Comparison of ENCODE assay signal across 8 mouse cellular contexts in the genomic region with DNA sequence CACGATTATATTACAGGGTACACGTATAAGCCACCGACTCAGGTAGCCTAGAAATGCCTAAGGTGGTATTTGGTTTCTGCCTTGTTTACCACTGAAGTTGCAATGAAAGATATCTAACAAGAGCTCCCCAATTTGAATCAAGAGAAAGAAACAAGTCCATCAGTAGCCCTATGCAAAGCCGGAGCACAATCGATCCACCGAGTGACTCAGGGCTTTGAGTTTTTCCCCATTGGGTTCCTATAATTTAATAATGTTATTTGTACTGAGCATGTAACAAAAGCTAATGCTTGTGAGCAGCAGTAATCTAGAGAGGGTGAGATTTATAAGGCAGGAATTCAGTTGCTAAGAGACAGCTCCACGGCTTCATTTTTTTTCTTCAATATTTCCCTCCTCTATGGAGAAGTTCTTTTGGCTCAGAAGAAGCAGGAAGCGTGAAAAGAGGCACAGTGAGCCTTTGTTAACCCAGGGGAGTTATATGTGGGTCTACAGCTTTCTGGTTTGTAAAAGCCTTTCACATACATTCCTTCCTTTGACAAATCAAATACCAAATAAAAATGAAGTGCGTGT. TPM values are rescaled to one million over a fixed set of nuclear protein-coding genes. Genes with fewer than 3 reads are reported as not detected.
DNase-seq lines count a peak whose midpoint lies in the region; ATAC-seq and TF ChIP-seq lines count a peak whose summit lies in the region.

No protein-coding gene starts in this region.

- TF ChIP-seq CTCF in stomach, postnatal 0 days (IDR thresholded peaks at IDR 0.05; ENCODE audit: low read depth): no peak

- TF ChIP-seq EP300 in stomach, postnatal 0 days (optimal IDR thresholded peaks at IDR 0.05): no peak

- H3K4me2 ChIP-seq in neural tube, embryonic 11.5 days (ENCODE audit: low read depth): peak overlapping the region; percentile 28; the same call in 1 of the 2 replicates
- H3K4me2 ChIP-seq in limb, embryonic 13.5 days (replicated peaks): peak overlapping the region; percentile 55
- H3K4me2 ChIP-seq in stomach, postnatal 0 days (replicated peaks; ENCODE audit: low read depth): peak overlapping the region; percentile 26

- H3K4me3 ChIP-seq in neural tube, embryonic 11.5 days (ENCODE audit: low read depth, low read length): no peak overlapping the region
- peak overlapping the region; percentile 19 for H3K4me3 ChIP-seq in limb, embryonic 13.5 days
- no peak overlapping the region for H3K4me3 ChIP-seq in stomach, postnatal 0 days (ENCODE audit: low read depth, low read length)

- peak overlapping the region; percentile 41 for H3K9ac ChIP-seq in neural tube, embryonic 11.5 days (ENCODE audit: low read length)
- peak overlapping the region; percentile 77 for H3K9ac ChIP-seq in limb, embryonic 13.5 days
- peak overlapping the region; percentile 45; the same call in 1 of the 2 replicates for H3K9ac ChIP-seq in stomach, postnatal 0 days (ENCODE audit: low read length)

- H3K27me3 ChIP-seq in neural tube, embryonic 11.5 days (ENCODE audit: control insufficient read depth, insufficient read depth, low read length): no peaks in the 10 kb centered on the region
- no peaks in the 10 kb centered on the region for H3K27me3 ChIP-seq in limb, embryonic 13.5 days
- no peaks in the 10 kb centered on the region for H3K27me3 ChIP-seq in stomach, postnatal 0 days (ENCODE audit: control insufficient read depth, insufficient read depth, low read length)

- 61% methylated on average over 9 of the region's 9 CpGs for whole genome bisulfite sequencing in neural tube, embryonic 11.5 days
- 19% methylated on average over 9 of the region's 9 CpGs for WGBS in limb, embryonic 13.5 days
- 34% methylated on average over 9 of the region's 9 CpGs for whole genome bisulfite sequencing in stomach, postnatal 0 days

- H3K27ac ChIP-seq in neural tube, embryonic 11.5 days (ENCODE audit: low read depth, low read length): peak overlapping the region; percentile 77
- peak overlapping the region; percentile 100 for H3K27ac ChIP-seq in limb, embryonic 13.5 days
- peak overlapping the region; percentile 86 for H3K27ac ChIP-seq in stomach, postnatal 0 days (replicated peaks)

- no peaks in the 10 kb centered on the region for H3K9me3 ChIP-seq in neural tube, embryonic 11.5 days (ENCODE audit: control insufficient read depth, low read length)
- H3K9me3 ChIP-seq in limb, embryonic 13.5 days: no peaks in the 10 kb centered on the region
- H3K9me3 ChIP-seq in stomach, postnatal 0 days (ENCODE audit: control insufficient read depth, low read length): no peaks in the 10 kb centered on the region

- no peak for DNase-seq in neural tube, embryonic 11.5 days (ENCODE audit: low spot score)
- DNase-seq in neural tube, embryonic 10.5 days (ENCODE audit: extremely low spot score, low spot score): no peak
- peak; percentile 57 for DNase-seq in forelimb bud, embryonic 11.5 days (ENCODE audit: low read depth, low spot score)
- no peak for DNase-seq in stomach, postnatal 0 days (ENCODE audit: low spot score)
- DNase-seq in ovary, postnatal 36 days (ENCODE audit: low spot score): no peak
- no peak for DNase-seq in embryo, embryonic 10 days (ENCODE audit: low spot score)
- DNase-seq in kidney, postnatal 4 days: no peak

- ATAC-seq in neural tube, embryonic 11.5 days (ENCODE audit: insufficient read depth, low FRiP score, low TSS enrichment): no peak
- peak; percentile 67 for ATAC-seq in limb, embryonic 13.5 days (ENCODE audit: low FRiP score, low read depth)
- ATAC-seq in stomach, postnatal 0 days (ENCODE audit: low FRiP score, low TSS enrichment): no peak; the same call in 1 of the 2 replicates

- H3K36me3 ChIP-seq in neural tube, embryonic 11.5 days (ENCODE audit: control insufficient read depth, insufficient read depth, low read length): no peaks in the 10 kb centered on the region
- peaks cover 3% of the 10 kb centered on the region; the same call in 1 of the 2 replicates for H3K36me3 ChIP-seq in limb, embryonic 13.5 days
- no peaks in the 10 kb centered on the region for H3K36me3 ChIP-seq in stomach, postnatal 0 days (ENCODE audit: control insufficient read depth, insufficient read depth, low read length)

- H3K4me1 ChIP-seq in neural tube, embryonic 11.5 days (ENCODE audit: control insufficient read depth, insufficient read depth, low read length): peaks cover 38% of the 10 kb centered on the region
- H3K4me1 ChIP-seq in limb, embryonic 13.5 days: peaks cover 73% of the 10 kb centered on the region
- H3K4me1 ChIP-seq in stomach, postnatal 0 days (replicated peaks; ENCODE audit: control insufficient read depth, insufficient read depth): peaks cover 5% of the 10 kb centered on the region; the same call in 1 of the 2 replicates

RNA-seq across cellular contexts. Expression of gene Cep41, which starts 18.8 kb away (rescaled TPM):
- polyA plus RNA-seq in neural tube, embryonic 11.5 days (2014; fragmentation: Nextera tagmentation; extraction: Ambion mirVana): 27.3 and 27.9 TPM in 2 replicates
- 52.3 and 55.4 TPM in 2 replicates for polyA plus RNA-seq in limb, embryonic 13.5 days (2015; fragmentation: Nextera tagmentation; extraction: Ambion mirVana)
- polyA plus RNA-seq in stomach, postnatal 0 days (2015; fragmentation: Nextera tagmentation; extraction: Ambion mirVana): 4.0 and 4.7 TPM in 2 replicates

RNA-seq across cellular contexts. Expression of gene Cpa1, which starts 35.8 kb away (rescaled TPM):
- polyA plus RNA-seq in neural tube, embryonic 11.5 days (2014; fragmentation: Nextera tagmentation; extraction: Ambion mirVana): 0.35 TPM in 1 of 2 replicates, not detected in the other
- 0.88 and 1.0 TPM in 2 replicates for polyA plus RNA-seq in limb, embryonic 13.5 days (2015; fragmentation: Nextera tagmentation; extraction: Ambion mirVana)
- 1.3 and 1.5 TPM in 2 replicates for polyA plus RNA-seq in stomach, postnatal 0 days (2015; fragmentation: Nextera tagmentation; extraction: Ambion mirVana)

RNA-seq across cellular contexts. Expression of gene Mest, which starts 48.5 kb away (rescaled TPM):
- polyA plus RNA-seq in neural tube, embryonic 11.5 days (2014; fragmentation: Nextera tagmentation; extraction: Ambion mirVana): 1,492 and 1,651 TPM in 2 replicates
- polyA plus RNA-seq in limb, embryonic 13.5 days (2015; fragmentation: Nextera tagmentation; extraction: Ambion mirVana): 1,770 and 1,957 TPM in 2 replicates
- polyA plus RNA-seq in stomach, postnatal 0 days (2015; fragmentation: Nextera tagmentation; extraction: Ambion mirVana): 156 and 168 TPM in 2 replicates
